Mouse (Mus musculus) embryo, embryonic 11.5 days (tissue): ENCODE results near the gene Mrpl30.
A peak's percentile ranks its signal among the peaks of the same experiment; 100 is the strongest.

Experiments used
- DNase-seq: peaks from one replicate; pipeline ENCODE4 v3.0.0-alpha.2; 2012; ENCODE audit warnings: low read depth, low spot score

The Mrpl30 gene

GRCm38 (mm10) chr1:37890025-37890652, at the start of gene Mrpl30, which contains the start of gene Mitd1:
Gene Mrpl30 (plus strand): TSS chr1:37890477.
Gene Mitd1 (minus strand): TSS chr1:37890411.
- peak; percentile 89 for DNase-seq

GRCm38 (mm10) chr1:37846878-37847277, 43.4 kb upstream of the Mrpl30 start:
- DNase-seq = no peak

- DNase-seq = no peak
Observed at GRCm38 (mm10) chr1:37850696-37851095, 39.6 kb upstream of the Mrpl30 start.

- peak; percentile 98 for DNase-seq
Observed at GRCm38 (mm10) chr1:37864511-37865400, 25.5 kb upstream of the Mrpl30 start.

GRCm38 (mm10) chr1:37865401-37866215, 24.7 kb upstream of the Mrpl30 start:
- DNase-seq = no peak

GRCm38 (mm10) chr1:37866286-37866685, 24.0 kb upstream of the Mrpl30 start, which contains the start of gene Tsga10:
Gene Tsga10 (minus strand): TSS chr1:37866429.
- DNase-seq = no peak

GRCm38 (mm10) chr1:37867056-37867455, 23.2 kb upstream of the Mrpl30 start:
- DNase-seq = no peak

GRCm38 (mm10) chr1:37867684-37868322, 22.5 kb upstream of the Mrpl30 start:
- DNase-seq = no peak

GRCm38 (mm10) chr1:37868640-37869039, 21.6 kb upstream of the Mrpl30 start:
- DNase-seq = no peak

- DNase-seq = no peak
Observed at GRCm38 (mm10) chr1:37869362-37869761, 20.9 kb upstream of the Mrpl30 start.

GRCm38 (mm10) chr1:37871704-37872103, 18.6 kb upstream of the Mrpl30 start, which contains the start of gene Lipt1:
Gene Lipt1 (plus strand): TSS chr1:37871738.
- DNase-seq = no peak

- DNase-seq = peak; percentile 62
Observed at GRCm38 (mm10) chr1:37872131-37873067, 17.9 kb upstream of the Mrpl30 start.

- no peak for DNase-seq
Observed at GRCm38 (mm10) chr1:37873157-37873556, 17.1 kb upstream of the Mrpl30 start.

GRCm38 (mm10) chr1:37877736-37878460, 12.4 kb upstream of the Mrpl30 start:
- DNase-seq = no peak

- no peak for DNase-seq
Observed at GRCm38 (mm10) chr1:37883411-37883810, 6.9 kb upstream of the Mrpl30 start.

- DNase-seq = no peak
Observed at GRCm38 (mm10) chr1:37884451-37884850, 5.8 kb upstream of the Mrpl30 start.

- DNase-seq = no peak
Observed at GRCm38 (mm10) chr1:37889206-37889605, 1.1 kb upstream of the Mrpl30 start.

- DNase-seq = no peak
Observed at GRCm38 (mm10) chr1:37891400-37891799, 1.1 kb downstream of the Mrpl30 start.

GRCm38 (mm10) chr1:37894606-37895005, 4.3 kb downstream of the Mrpl30 start:
- no peak for DNase-seq
